Mouse (Mus musculus) CD4-positive, CD25-positive, alpha-beta regulatory T cell, adult 4 months (primary cell): ENCODE data around the gene Entr1. TPM values are rescaled to one million over a fixed set of nuclear protein-coding genes. Genes with fewer than 3 reads are reported as not detected.

Source experiments
- ATAC-seq: one replicate; pipeline ENCODE4 v1.8.0; 2017
- polyA plus RNA-seq, 2 experiments: library from polyadenylated mRNA; unstranded; fragments of 100-300 nt; shearing (Covaris generic); gene quantifications; one replicate each; pipeline ENCODE4 v1.2.1; 2017

The Entr1 gene
- polyA plus RNA-seq, 2 experiments from 2014 or later: 38.2 to 38.9 TPM

GRCm38 (mm10) chr2:26342609-26343490 lies 46.3 kb downstream of the Entr1 start:
- ATAC-seq: no peak

GRCm38 (mm10) chr2:26342044-26342443 lies 47.1 kb downstream of the Entr1 start:
- no peak for ATAC-seq

- no peak for ATAC-seq
Observed at GRCm38 (mm10) chr2:26341510-26341981, 47.6 kb downstream of the Entr1 start.

- ATAC-seq: no peak
Observed at GRCm38 (mm10) chr2:26339204-26339551, 49.9 kb downstream of the Entr1 start.

- ATAC-seq: no peak
Observed at GRCm38 (mm10) chr2:26338302-26339203, 50.6 kb downstream of the Entr1 start.

Other genes with a start within 250 kb of the Entr1 start
- gene Lhx3, start 181.0 kb downstream of the Entr1 start, polyA plus RNA-seq: not detected
- 1 to 10 TPM; 2.0 to 2.1 TPM for gene Qsox2, start 151.8 kb downstream of the Entr1 start, polyA plus RNA-seq
- gene Ccdc187, start 94.8 kb downstream of the Entr1 start, polyA plus RNA-seq: not detected
- gene Gpsm1, start 73.8 kb downstream of the Entr1 start, polyA plus RNA-seq: 1 to 10 TPM; 3.3 to 4.9 TPM
- 1 to 10 TPM; 6.4 to 7.1 TPM for gene Dnlz, start 37.2 kb downstream of the Entr1 start, polyA plus RNA-seq
- gene Card9, start 28.4 kb downstream of the Entr1 start, polyA plus RNA-seq: under 1 TPM; 0.65 to 0.85 TPM
- gene Snapc4, start 8.7 kb downstream of the Entr1 start, polyA plus RNA-seq: 10 to 100 TPM; 25.6 to 56.4 TPM
- 100 to 1,000 TPM in 1 of 2 experiments, 10 to 100 TPM in 1; 84.7 to 128 TPM for gene Pmpca, start within 50 bp of the Entr1 start, polyA plus RNA-seq
- gene Inpp5e, start 19.9 kb upstream of the Entr1 start, polyA plus RNA-seq: 10 to 100 TPM in 1 of 2 experiments, 1 to 10 TPM in 1; 9.7 to 17.9 TPM
- gene Sec16a, start 55.9 kb upstream of the Entr1 start, polyA plus RNA-seq: 10 to 100 TPM; 24.8 to 31.7 TPM
- 10 to 100 TPM; 21.9 to 33.0 TPM for gene Notch1, start 127.3 kb upstream of the Entr1 start, polyA plus RNA-seq
- gene Egfl7, start 190.7 kb upstream of the Entr1 start, polyA plus RNA-seq: not detected
- gene Gm20532, start 197.3 kb upstream of the Entr1 start, polyA plus RNA-seq: not detected
- 1 to 10 TPM; 5.8 to 7.7 TPM for gene Agpat2, start 215.1 kb upstream of the Entr1 start, polyA plus RNA-seq
- 1 to 10 TPM; 1.5 to 2.6 TPM for gene Fam69b, start 239.1 kb upstream of the Entr1 start, polyA plus RNA-seq